ENCODE assay signal across 10 mouse cellular contexts in the genomic region with DNA sequence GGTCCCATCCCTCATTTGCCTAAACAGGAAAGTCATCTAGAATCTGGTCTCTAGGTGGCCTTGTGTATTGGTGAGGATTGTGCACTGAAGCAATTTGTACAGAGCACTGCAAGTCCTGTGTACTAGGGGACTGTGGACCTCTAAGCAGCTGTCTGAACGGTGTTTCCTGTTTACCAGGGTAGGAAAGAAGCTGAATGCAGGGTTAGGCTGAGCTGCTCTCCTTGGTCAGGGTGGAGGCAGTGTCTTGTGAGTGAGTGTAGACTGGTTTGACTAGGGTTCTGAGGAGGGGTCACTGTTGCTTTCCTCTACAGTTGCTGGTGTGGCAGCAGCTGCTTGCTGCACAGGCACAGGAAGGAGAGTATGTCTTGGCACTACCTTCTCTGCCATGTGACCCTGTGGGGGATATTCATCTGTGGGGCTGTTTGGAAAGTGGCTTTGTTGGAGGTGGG. TPM values are rescaled to one million over a fixed set of nuclear protein-coding genes. Genes with fewer than 3 reads are reported as not detected.
A peak's percentile ranks its signal among the peaks of the same experiment; 100 is the strongest.
DNase-seq lines count a peak whose midpoint lies in the region; ATAC-seq and TF ChIP-seq lines count a peak whose summit lies in the region.
"Had no signal": no experiment of that assay in that cellular context is flagged by ENCODE, and none has a peak within 500 bp of the region (broad histone marks: within the 10 kb centered on the region; RNA-seq: fewer than 3 reads in every experiment).

No protein-coding gene starts in this region.

- DNase-seq in heart, adult 8-10 months (ENCODE audit: low spot score), result no peak
- no peak for DNase-seq in spleen, adult 2 months (ENCODE audit: low read depth in 1 of 2, low spot score in 2 of 2)
- DNase-seq in spleen, postnatal 4 days (ENCODE audit: low spot score in 2 of 2), result no peak
- DNase-seq in thymus, postnatal 36 days, result peak; percentile 41 to 54
- no peak for DNase-seq in layer of hippocampus, adult 8-10 months (ENCODE audit: low spot score in 2 of 2)
- no peak for DNase-seq in frontal cortex, postnatal 14 days (ENCODE audit: low spot score in 2 of 2)
- DNase-seq: cerebellum, postnatal 14 days; right cerebral cortex, postnatal 14 days had no signal

- ATAC-seq in heart, embryonic 15.5 days (replicated peaks; ENCODE audit: insufficient number of reproducible peaks, insufficient read depth, low FRiP score, low read depth), result 0 out of 2 replicates have a peak, but pooled peaks have one; percentile 21
- ATAC-seq in limb, embryonic 15.5 days (ENCODE audit: insufficient number of reproducible peaks, low FRiP score, low TSS enrichment, low read depth), result no peak

- no peaks in the 10 kb centered on the region for H3K9me3 ChIP-seq in heart, embryonic 15.5 days (replicated peaks)
- H3K9me3 ChIP-seq in limb, embryonic 15.5 days, result no peaks in the 10 kb centered on the region

- no peaks in the 10 kb centered on the region for H3K27me3 ChIP-seq in heart, embryonic 15.5 days
- H3K27me3 ChIP-seq in spleen, adult 2 months (ENCODE audit: control insufficient read depth, insufficient read depth, low read length), result no peaks in the 10 kb centered on the region
- no peaks in the 10 kb centered on the region for H3K27me3 ChIP-seq in limb, embryonic 15.5 days

- H3K4me2 ChIP-seq in heart, embryonic 15.5 days, result no peak overlapping the region
- no peak overlapping the region for H3K4me2 ChIP-seq in limb, embryonic 15.5 days

- TF ChIP-seq CTCF in spleen, adult 2 months (IDR thresholded peaks at IDR 0.05; ENCODE audit: extremely low read depth, insufficient read depth, insufficient read length, insufficient replicate concordance), result no peak

- no peak overlapping the region for H3K9ac ChIP-seq in heart, embryonic 15.5 days
- no peak overlapping the region for H3K9ac ChIP-seq in limb, embryonic 15.5 days

- H3K4me1 ChIP-seq in heart, embryonic 15.5 days (replicated peaks), result peaks cover 94% of the 10 kb centered on the region
- H3K4me1 ChIP-seq in spleen, adult 2 months (ENCODE audit: control insufficient read depth, insufficient read depth, insufficient read length), result peaks cover 45% of the 10 kb centered on the region
- H3K4me1 ChIP-seq in limb, embryonic 15.5 days, result peaks cover 64% of the 10 kb centered on the region

- 0 out of 2 replicates have a peak, but pooled peaks cover under 1% of the 10 kb centered on the region for H3K36me3 ChIP-seq in heart, embryonic 15.5 days
- no peaks in the 10 kb centered on the region for H3K36me3 ChIP-seq in spleen, adult 2 months (ENCODE audit: control insufficient read depth, insufficient read depth, low read length)
- peaks cover 21% of the 10 kb centered on the region for H3K36me3 ChIP-seq in limb, embryonic 15.5 days

- no peak overlapping the region for H3K4me3 ChIP-seq in heart, embryonic 15.5 days
- no peak overlapping the region for H3K4me3 ChIP-seq in spleen, adult 2 months (ENCODE audit: extremely low read depth, insufficient read depth, insufficient read length)
- H3K4me3 ChIP-seq in limb, embryonic 15.5 days, result no peak overlapping the region

- peak overlapping the region; percentile 74 for H3K27ac ChIP-seq in heart, embryonic 15.5 days
- H3K27ac ChIP-seq in spleen, adult 2 months (ENCODE audit: insufficient read depth, low read length), result peak overlapping the region; percentile 73
- peak overlapping the region; percentile 34 for H3K27ac ChIP-seq in limb, embryonic 15.5 days

- 48% methylated on average over 1 of the region's 1 CpGs for WGBS in heart, embryonic 15.5 days
- WGBS in spleen, adult 2 months, result 6% methylated on average over 1 of the region's 1 CpGs
- WGBS in limb, embryonic 15.5 days, result 52% methylated on average over 1 of the region's 1 CpGs

- TF ChIP-seq POLR2A in spleen, adult 2 months (IDR thresholded peaks at IDR 0.05; ENCODE audit: low read depth, low read length), result no peak

RNA-seq across cellular contexts. Expression of gene Plcg1, which starts 11.1 kb away (rescaled TPM):
- polyA plus RNA-seq in heart, embryonic 15.5 days (2015; fragmentation: Nextera tagmentation; extraction: Ambion mirVana), result 25.3 and 32.7 TPM in 2 replicates
- total RNA-seq in heart, adult 8-10 months (2022), result 10 to 100 TPM; 44.8 to 66.1 (median 52.9) TPM
- polyA plus RNA-seq in spleen, adult 2 months (2012; rRNA removed), result 40.6 and 53.7 TPM in 2 replicates
- 41.8 and 51.8 TPM in 2 replicates for polyA plus RNA-seq in limb, embryonic 15.5 days (2015; fragmentation: Nextera tagmentation; extraction: Ambion mirVana)
- total RNA-seq in layer of hippocampus, adult 8-10 months (2022), result 100 to 1,000 TPM; 103 to 107 (median 105) TPM

Comparison
In these comparisons a context has a peak if more than half of its experiments do, and no peak if none do; other contexts are left out.
1. DNase-seq: peak in thymus, postnatal 36 days (2 of 2); none in heart, adult 8-10 months (single experiment), spleen, adult 2 months (0 of 2), spleen, postnatal 4 days (0 of 2), layer of hippocampus, adult 8-10 months (0 of 2) and frontal cortex, postnatal 14 days (0 of 2).
2. Peak in every context shown above with its lines, with median percentiles within 50 percentile points of each other: H3K27ac ChIP-seq.